Mouse (Mus musculus): Measurements from ENCODE around the gene Med27.

Med27 gene

GRCm38 (mm10) chr2:29400234-29400633, 53.6 kb downstream of the Med27 start:
- DNase-seq (ENCODE audit: low read depth, low spot score): no peak

DNA sequence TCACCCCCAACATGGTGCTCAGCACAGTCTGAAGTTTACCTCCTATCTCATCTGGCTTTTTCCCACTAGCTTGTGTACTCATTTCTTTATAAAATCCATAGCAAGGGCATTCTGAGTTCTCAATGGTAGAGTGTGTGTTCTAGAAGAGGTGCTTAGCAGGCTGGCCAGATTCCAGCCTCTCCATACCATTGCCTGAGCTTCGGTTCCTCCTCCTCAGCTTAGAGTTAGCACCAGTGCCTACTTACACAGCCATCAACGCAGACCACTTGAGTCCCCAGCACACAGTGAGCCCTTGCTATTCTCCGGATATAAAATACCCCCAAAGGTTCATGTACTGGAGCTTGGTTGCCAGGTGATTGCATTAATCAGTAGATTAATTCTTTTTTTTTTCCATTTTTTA, 54.2 kb downstream of the Med27 start:
- DNase-seq (ENCODE audit: low read depth, low spot score): no peak

DNA sequence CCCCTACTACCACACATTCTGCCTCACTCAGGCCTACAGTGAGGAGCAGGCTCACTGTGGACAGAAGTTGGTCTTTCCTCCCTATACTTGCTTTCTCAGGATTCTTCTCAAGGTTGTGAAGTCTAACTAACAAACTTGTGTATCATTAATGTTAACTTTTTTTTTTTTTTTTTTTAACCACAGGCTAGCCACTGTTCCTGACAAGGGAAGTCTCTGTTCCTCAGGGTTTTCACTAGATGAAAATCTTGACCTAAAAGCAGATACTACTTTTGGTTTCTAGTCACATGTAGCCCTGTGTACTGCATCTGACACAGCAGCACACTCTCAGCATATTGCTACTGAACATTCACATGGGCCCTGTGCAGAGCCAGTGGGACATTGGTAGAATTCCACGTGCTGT, 55.2 kb downstream of the Med27 start:
- no peak for DNase-seq (ENCODE audit: low read depth, low spot score)

- DNase-seq (ENCODE audit: low read depth, low spot score): no peak
Measured at GRCm38 (mm10) chr2:29402550-29403076, 56.0 kb downstream of the Med27 start.

- peak; percentile 43 for DNase-seq (ENCODE audit: low read depth, low spot score)
Measured at GRCm38 (mm10) chr2:29403799-29404530, 57.3 kb downstream of the Med27 start.

GRCm38 (mm10) chr2:29404931-29405330, 58.3 kb downstream of the Med27 start:
- no peak for DNase-seq (ENCODE audit: low read depth, low spot score)

DNA sequence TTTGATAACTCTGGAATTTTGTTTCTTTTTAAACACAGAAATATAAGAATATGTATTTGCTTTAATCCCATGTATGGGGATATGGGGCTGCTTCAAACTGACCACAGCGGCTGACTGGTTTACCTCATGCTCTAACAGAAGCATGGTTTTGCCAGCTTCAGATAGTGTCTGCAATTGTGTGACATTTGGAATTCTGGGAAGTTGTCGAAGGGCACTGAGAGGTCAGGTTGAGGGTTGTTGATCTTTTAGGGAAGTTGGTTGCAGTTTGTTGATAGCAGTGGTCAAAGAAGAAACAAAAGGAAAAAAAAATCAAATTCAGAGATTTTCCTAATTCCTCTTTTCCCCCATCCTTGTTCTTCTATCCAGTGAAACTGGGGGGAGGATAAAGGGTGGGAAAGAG, 59.2 kb downstream of the Med27 start:
- DNase-seq (ENCODE audit: low read depth, low spot score): no peak

GRCm38 (mm10) chr2:29407350-29407749, 60.7 kb downstream of the Med27 start:
- DNase-seq (ENCODE audit: low read depth, low spot score): no peak

DNA sequence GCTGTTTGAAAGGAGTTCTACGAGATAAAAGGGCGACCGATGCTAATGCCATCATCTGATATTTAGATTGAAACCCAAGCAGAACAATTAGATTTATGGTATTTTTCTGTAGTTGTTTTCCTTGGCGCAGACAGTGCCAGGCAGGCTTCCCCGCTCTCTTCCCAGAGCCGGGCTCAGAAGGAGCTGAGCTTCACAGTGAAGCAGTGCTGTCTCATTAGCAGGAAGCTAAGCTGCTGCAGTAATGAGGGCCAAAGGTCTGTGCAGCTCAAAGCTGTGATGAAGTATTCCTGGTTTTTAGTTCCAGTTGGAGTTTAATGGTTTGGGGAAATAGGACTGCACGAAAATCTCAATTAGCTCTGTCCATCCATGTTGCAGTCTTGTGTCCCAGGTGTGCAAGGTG, 61.1 kb downstream of the Med27 start:
- no peak for DNase-seq (ENCODE audit: low read depth, low spot score)

DNA sequence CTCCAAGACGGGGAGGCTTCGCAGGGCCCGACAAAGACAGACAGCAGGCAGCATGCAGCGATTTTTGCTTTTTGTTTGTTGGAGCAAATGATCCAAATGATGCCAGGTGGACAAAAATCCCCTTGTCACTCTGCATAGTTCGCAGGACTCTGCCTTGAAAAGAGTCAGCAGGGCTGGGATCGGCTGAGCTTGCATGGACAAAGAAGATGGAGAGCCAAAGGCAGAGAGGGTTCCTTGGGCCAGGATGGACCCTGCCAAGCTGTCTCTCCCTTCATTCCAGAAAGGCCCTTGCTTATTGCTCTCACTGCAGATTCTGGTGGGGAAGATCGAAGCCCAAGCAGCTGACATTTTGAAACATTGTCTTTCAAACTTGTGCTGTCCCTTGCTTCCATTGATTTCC, 64.3 kb downstream of the Med27 start:
- DNase-seq (ENCODE audit: low read depth, low spot score): no peak

DNA sequence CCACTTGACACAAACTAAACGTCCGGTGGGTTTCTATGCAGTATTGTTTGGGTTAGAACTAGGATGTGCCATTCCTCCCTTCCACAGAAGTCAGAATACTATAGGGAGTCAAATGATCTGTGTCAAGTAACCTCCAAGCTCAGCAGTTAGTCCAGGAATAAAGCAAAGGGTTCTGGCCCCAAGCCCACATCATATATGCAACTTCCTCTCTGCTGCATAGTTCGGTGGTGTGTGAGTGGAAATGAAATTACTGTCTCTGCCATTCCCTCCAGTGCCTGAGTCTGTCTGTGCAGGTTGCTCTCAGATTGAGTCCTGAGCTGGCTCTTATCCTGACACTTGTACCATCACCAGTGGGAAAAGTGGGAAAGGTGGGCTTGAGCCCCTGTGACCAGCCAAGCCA, 65.8 kb downstream of the Med27 start:
- DNase-seq (ENCODE audit: low read depth, low spot score): peak; percentile 39

- peak; percentile 67 for DNase-seq (ENCODE audit: low read depth, low spot score)
Measured at GRCm38 (mm10) chr2:29413259-29413993, 66.8 kb downstream of the Med27 start.

- peak; percentile 61 for DNase-seq (ENCODE audit: low read depth, low spot score)
Measured at GRCm38 (mm10) chr2:29414852-29415473, 68.3 kb downstream of the Med27 start.

DNA sequence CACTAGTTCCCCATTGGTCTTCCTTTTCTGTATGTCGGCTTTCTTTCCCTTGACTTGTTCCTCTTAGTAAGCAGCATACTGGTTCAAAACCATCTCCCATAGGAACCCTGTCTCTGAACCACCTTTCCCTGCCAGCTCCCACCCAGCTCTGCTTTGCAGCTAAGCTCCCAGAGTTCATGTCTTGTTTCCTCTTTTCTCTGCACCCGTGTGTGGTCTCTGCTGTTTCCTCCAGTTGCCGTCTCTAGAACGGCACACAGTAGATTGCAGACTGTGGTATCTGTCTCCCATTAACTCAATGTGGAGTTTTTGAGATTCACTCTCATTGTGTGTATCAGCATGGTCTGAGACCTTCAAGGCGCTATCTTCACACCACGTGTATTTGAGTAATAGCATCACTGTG, 71.9 kb downstream of the Med27 start:
- no peak for DNase-seq (ENCODE audit: low read depth, low spot score)

- DNase-seq (ENCODE audit: low read depth, low spot score): no peak
Measured at GRCm38 (mm10) chr2:29419434-29419833, 72.8 kb downstream of the Med27 start.

GRCm38 (mm10) chr2:29419946-29420345, 73.3 kb downstream of the Med27 start:
- DNase-seq (ENCODE audit: low read depth, low spot score): no peak

- no peak for DNase-seq (ENCODE audit: low read depth, low spot score)
Measured at GRCm38 (mm10) chr2:29422126-29422840, 75.7 kb downstream of the Med27 start.

DNA sequence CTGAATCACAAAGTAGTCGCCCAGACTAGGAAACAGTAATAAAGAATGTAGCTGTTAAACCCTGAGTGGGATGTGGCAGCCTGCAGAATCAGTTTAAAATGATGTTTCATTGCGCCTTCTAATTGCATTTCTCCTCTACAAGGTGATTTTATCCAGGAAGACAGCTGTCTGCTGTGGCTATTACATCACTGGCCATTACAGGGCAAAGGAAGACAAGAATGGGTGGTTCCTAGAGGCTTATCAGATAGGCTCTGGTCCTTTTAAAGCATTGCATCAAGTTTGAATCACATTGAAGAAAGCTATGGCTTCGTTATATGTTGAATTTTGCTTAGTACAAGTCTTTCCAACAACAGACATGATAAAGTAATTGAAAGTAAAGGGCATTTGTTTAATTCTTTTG, 76.4 kb downstream of the Med27 start:
- DNase-seq (ENCODE audit: low read depth, low spot score): no peak

DNA sequence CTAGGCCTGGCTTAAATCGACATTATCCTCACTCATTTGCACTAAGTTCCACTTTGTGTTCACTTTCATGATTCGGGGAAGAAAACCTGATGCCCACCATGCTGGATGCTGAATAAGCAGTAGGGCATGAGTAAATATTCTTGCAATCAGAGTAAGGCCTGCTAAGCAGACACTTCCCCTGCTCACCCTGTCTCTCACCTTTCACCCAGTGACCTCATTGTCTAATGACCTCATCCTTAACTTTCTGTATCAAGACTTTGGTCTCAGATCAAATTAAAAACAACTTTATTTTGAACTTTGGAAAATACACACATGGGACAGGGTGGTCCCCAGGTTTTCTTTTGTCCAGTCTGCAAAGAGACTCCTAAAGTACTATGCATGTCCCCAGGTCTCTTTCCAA, 78.8 kb downstream of the Med27 start:
- DNase-seq (ENCODE audit: low read depth, low spot score): no peak

DNA sequence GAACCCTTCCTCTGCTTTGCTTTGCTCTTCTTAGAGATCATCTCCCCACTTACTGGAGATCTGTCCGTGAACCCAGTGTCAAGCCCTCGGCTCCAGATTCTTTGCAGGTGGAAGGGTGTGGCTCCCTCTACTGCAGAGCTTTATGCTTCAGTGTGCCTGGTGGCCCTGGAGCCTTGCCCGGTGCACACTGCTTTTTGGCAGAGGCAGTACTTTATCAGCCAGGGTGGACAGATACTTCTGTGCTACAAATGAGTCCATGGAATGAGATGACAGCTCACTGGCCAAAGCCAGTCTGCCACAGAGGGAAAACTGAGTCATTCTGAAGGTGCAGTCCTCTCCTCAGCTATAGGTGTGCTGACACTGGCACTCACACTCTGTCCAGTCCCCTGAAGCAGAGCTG, 80.1 kb downstream of the Med27 start:
- no peak for DNase-seq (ENCODE audit: low read depth, low spot score)

DNA sequence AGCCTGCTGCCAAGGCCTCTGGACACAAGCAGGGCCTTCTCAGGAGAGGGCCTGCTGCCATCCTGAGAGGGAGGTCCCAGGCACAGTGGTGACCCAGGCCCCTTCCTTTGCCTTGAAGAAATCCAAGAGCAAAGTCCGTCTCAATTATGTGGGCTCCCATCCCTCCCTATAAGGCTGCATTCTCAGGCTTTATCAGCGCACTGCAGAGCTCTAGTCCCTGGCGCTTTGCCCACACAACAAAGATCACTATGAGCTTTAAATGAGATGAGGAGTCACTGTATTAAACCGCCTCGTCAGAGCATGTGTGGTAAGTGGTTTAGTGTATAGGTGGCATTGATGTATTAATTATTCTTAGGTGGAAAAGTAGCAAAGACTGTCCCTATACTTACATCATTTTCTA, 85.9 kb downstream of the Med27 start:
- DNase-seq (ENCODE audit: low read depth, low spot score): no peak

GRCm38 (mm10) chr2:29436376-29436775, 89.8 kb downstream of the Med27 start:
- no peak for DNase-seq (ENCODE audit: low read depth, low spot score)
